Mouse (Mus musculus): ENCODE data around the gene Angpt4. TPM values are rescaled to one million over a fixed set of nuclear protein-coding genes. Genes with fewer than 3 reads are reported as not detected.

Angpt4 gene
- polyA plus RNA-seq (2015; fragmentation: Nextera tagmentation; extraction: Ambion mirVana), result 1.5 and 1.9 TPM in 2 replicates

DNA sequence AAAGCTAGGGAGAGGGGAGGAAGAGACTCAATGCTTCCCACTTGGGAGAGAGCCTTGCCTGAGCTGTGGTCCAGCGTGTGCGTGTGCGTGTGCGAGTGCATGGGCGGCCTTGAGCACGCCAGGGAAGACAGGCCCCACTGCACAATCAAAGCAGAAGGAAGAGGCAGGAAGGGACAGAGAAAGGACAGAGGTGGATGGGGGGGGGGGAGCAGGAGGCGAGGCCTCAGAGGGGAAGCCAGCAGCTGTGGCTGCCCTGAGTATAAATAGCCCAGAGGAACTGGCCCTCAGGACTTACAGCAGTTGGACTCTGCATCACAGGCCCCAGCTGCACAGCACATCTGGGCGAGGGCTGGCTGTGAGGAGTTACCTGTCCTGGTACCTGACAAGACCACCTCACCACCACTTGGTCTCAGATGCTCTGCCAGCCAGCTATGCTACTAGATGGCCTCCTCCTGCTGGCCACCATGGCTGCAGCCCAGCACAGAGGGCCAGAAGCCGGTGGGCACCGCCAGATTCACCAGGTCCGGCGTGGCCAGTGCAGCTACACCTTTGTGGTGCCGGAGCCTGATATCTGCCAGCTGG, at the start of gene Angpt4:
Gene Angpt4, plus strand, starts transcription at position 292 of the 582 bp plus-strand sequence.
- no peak for DNase-seq (ENCODE audit: low spot score)

GRCm38 (mm10) chr2:151862257-151862810, 48.7 kb upstream of the Angpt4 start:
- DNase-seq (ENCODE audit: low spot score), result no peak

- DNase-seq (ENCODE audit: low spot score), result no peak
Observed at GRCm38 (mm10) chr2:151864941-151865340, 46.1 kb upstream of the Angpt4 start.

DNA sequence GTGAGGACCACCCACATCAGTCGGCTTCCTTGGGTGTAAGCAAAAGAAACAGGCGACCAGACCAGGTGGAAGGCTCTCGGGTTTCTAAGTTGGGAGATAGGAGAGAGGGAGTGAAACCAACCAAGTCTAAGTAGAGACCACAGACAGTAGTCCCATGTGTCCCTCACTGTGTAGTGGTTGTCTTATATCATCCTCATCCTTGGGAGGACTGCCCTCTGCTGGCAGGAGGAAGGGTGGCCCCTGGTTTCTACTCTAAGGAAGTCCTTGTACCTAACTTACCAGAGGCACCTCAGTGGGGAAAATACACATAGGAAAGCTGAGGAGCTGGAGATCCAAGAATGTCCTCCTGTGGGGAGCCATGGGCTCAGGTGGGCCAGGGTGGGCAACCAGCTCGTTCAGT, 44.5 kb upstream of the Angpt4 start:
- DNase-seq (ENCODE audit: low spot score), result peak; percentile 41

DNA sequence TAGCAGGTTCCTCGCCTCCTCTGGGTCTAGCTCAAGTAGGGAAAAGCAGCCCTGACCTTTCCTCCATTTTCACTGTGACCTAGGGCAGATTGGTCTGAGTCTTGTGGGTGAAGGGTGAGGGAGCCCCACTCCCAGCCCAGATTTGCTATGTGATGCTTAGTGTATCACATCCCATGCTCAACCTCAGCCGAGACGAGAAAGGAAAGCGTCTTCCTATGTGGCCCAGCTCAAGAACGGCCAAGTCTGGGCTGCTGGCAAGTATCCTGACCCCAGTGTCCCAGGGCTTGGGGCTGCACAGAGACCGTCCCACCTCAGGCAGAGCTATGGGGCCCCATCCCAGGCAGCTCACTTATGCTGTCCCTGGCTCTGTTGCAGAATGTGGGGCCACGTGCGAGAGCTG, 42.8 kb upstream of the Angpt4 start:
- no peak for DNase-seq (ENCODE audit: low spot score)

GRCm38 (mm10) chr2:151874551-151874950, 36.5 kb upstream of the Angpt4 start:
- DNase-seq (ENCODE audit: low spot score), result peak; percentile 23

DNA sequence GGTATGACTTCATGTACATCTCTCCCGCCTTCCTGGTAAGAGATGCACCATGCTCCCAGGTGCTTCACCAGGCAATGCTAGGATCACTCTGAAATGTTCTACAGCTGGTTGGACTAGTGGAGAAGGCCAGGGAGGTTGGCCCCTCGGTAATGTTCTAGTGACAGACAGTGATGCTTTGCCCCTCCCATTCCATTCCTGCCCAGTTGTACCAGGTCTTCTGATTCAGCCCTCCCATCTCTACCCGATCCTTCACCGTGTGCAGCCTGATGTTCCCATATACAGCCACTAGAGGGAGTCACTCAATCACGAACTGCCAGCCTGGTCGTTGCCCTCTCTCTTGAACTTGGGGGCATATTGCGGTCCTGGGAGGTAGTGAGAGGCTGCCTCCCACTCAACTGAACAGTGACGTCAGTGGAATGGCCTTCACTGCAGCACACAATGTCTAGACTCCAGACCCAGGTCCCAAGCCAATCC, 35.0 kb upstream of the Angpt4 start:
- DNase-seq (ENCODE audit: low spot score), result peak; percentile 46

GRCm38 (mm10) chr2:151878645-151879044, 32.4 kb upstream of the Angpt4 start:
- no peak for DNase-seq (ENCODE audit: low spot score)

DNA sequence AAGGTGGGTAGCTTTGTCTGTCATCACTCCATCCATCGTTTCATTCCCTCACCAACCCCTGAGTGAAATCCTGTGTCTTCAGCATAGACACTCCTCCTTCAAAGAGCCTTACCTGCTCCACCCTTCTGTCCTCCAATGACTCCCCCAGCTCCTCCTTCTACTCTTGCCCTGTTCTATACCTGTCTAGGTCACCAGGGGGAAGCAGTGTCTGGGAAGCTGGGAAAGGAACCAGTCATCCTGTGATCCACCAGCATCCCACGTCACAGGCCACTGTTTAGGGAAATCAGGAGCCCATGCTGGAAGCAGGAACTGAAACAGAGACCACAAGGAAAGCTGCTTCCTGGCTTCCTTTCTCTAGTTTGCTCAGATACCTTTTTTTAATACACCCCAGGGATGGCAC, 31.2 kb upstream of the Angpt4 start:
- DNase-seq (ENCODE audit: low spot score), result no peak

DNA sequence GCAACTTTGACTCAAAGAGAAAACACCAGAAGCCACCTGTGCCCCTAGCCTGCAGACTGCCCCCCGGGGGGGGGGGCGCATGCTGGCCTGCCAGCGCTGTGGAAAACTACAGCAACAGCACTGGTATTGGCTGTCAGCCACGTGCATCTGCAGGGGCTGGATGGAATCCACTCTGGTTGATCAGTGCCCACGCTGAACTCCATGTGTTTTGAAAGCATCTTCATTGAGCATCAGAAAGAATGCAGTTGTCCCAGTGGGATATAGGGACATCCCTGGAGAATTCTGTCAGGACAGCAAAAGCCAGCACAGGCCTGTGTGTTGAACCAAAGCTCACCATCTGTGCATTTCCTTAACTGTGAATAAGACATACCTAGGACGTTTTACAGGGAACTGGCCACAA, 20.0 kb upstream of the Angpt4 start:
- DNase-seq (ENCODE audit: low spot score), result no peak

GRCm38 (mm10) chr2:151893122-151893774, 17.8 kb upstream of the Angpt4 start:
- DNase-seq (ENCODE audit: low spot score), result no peak

DNA sequence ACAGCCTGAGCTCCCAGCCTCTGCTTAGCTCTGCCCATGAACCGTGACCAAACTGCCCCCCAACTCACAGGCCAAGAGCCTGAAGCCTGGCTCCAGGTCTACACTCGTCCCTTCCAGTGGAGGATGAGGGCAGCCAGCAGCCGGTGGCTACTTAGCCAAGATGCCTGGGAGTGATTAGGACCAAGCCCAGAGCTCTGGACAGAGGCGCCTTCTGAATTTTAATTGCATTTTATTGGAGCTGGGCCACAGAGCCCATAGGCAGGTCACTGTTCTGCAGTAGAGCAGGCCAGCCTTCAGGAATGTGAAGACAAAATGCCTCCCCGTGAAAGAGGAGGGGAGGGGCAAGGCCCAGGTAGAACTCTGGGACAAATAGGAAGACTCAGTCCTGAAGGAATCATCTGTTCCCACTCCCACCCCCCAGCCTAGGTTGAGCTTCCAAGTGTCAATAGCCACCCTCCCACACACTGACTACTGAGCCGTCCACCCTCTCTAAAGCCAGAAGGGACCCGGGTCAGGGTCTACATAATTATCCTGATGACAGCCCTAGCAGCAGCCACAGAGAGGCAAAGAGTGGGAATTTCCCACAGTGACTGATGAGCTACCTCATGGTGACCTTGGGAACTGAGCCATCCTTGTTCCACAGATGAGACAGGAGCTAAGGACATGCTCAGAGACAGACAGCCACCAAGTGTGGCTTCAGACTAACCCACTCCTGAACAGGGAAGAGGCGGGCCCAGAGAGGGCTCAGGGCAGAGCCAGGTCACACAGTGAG, 16.6 kb upstream of the Angpt4 start:
- DNase-seq (ENCODE audit: low spot score), result no peak

- DNase-seq (ENCODE audit: low spot score), result no peak
Observed at GRCm38 (mm10) chr2:151895911-151896310, 15.1 kb upstream of the Angpt4 start.

DNA sequence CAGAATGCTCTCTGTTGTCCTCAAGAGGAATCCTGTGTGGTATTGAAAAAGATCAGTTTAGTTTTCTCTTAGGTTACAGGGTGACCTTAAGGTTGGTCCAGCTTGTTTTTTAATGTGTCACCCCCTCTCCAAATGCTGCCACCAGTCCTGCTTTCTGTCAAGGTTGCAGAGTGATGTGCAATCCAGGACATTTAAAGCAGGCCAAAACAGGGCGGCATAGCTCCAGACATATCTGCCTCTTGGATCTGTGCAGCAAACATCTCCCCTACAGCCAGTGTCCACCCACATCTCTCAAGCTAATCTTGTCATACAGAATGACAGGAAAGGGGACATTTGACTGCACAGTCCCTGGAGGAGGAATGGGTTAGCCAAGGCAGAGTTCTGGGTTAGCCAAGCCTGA, 12.9 kb upstream of the Angpt4 start:
- no peak for DNase-seq (ENCODE audit: low spot score)

DNA sequence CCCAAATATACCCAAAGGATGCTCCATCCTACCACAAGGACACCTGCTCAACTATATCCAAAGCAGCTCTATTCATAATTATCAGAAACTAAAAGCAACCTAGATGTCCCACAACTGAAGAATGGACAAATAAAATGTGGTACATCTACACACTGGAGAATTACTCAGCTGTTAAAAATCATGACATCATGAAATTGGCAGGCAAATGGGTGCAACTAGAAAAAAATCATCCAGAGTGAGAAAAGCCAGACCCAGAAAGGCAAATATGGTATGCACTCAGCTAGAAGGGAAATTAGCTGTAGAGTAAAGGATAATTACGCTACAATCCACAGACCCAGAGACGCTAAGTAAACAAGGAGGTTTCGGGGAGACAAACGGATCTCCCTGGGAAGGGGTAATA, 10.2 kb upstream of the Angpt4 start:
- DNase-seq (ENCODE audit: low spot score), result no peak

DNA sequence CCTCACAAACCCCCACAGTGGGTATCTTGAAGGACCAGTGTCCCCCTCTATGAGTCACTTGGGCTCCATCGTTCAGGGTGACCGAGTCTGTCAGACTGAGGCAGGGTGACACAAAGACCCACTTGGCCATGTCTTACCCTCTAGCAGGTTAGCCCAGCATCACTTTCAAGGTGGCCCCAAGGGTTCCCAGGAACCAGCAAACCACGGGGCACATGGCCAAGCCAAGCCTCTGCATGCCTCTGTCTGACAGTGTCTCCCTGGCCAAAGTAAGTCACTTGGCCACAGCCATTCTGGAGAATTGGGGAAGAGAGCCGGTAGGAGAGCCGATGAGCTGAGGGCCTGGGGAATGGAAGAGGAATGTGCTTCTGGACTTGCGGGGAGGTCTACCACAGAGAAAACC, 7.7 kb upstream of the Angpt4 start:
- DNase-seq (ENCODE audit: low spot score), result no peak

DNA sequence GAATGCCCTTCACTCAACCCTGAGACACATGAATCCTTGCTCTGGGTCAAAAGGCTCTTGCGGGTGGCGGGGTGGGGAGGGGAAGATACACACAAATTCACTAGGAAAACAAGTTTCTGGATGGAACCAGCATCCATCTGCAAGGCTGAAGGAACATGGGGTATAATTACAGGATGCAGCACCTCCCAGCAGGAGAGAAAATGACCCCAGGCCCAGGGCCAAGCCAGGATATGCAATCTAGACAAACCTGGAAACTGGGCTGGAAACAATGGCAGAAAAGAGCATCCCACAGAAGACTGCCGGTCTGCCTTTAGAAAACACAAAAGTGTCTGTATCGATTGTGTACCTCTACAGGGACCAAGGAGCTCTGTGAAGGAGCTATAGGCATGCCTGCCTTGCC, 7.1 kb upstream of the Angpt4 start:
- DNase-seq (ENCODE audit: low spot score), result no peak

DNA sequence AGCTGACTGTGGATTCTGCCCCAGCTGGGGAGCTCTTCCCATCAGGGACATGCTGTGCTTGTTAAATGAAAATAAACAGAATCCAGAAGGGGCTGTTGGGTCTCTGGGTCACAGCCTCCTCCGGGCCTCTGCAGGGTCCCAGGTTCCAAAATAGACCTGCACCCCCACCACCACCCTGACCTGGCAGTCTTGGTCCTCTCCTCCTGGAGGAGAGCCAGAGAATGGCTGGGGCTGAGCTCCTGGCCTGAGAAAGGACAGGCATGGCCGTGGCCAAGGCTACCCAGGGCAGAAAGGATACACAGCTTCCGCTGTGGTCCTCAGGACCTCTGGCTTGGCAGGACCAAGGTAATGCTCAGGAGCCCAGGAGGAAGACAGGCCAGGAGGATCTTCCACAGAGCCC, 6.4 kb upstream of the Angpt4 start:
- DNase-seq (ENCODE audit: low spot score), result no peak

GRCm38 (mm10) chr2:151907020-151907419, 4.0 kb upstream of the Angpt4 start:
- DNase-seq (ENCODE audit: low spot score), result no peak

- no peak for DNase-seq (ENCODE audit: low spot score)
Observed at GRCm38 (mm10) chr2:151909386-151909785, 1.6 kb upstream of the Angpt4 start.

DNA sequence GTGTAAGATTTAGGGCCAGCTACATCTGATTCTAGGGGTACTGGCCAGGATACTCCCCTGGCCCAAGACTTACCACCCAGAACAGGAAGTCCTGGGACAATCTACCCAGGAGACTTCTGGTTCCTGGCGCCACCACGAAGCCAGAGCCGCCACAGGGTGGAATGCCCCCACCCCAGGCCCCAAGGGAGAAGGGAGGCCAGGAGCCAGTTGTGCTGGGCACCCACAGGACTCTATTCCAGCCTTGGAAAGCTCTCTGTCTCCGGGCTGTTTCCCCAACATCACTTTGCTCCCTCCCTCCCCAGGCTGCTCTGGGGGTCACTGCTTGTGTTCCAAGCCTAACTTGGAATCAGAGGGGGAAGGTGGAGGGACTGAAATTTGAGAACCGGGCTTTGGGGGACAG, 512 bp upstream of the Angpt4 start:
- no peak for DNase-seq (ENCODE audit: low spot score)

DNA sequence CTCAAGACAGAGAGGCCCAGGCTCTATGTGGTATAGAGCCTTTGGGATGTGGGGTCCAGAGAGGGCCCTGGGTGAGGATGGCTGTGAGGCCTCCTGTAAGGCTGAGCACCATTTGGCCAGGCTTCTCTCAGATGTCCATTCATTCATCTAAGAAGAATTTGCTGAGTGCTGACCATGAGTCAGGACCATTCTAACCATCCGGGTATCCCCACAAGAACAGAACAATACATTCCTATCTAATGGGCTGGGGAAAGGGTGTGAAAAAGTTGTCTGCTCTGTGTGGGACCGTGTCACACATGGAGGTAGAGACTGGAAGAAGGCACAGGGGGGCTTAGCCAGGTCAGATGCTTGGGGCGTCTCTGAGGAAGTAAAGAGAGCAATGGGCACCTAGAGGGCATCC, 741 bp downstream of the Angpt4 start:
- DNase-seq (ENCODE audit: low spot score), result no peak

Measured in thymus, postnatal 0 days (tissue).